Mouse (Mus musculus) frontal cortex, postnatal 10 days (tissue): Measurements from ENCODE around the gene Lgals3.

ENCODE experiments used
- DNase-seq, 2 experiments: peaks; one replicate each; pipeline ENCODE4 v3.0.0; 2022; ENCODE audit warnings: low spot score in 2 of 2, mixed read lengths in 1 of 2

Lgals3 gene

GRCm38 (mm10) chr14:47369741-47370140, 2.2 kb downstream of the Lgals3 start:
- DNase-seq = no peak

DNA sequence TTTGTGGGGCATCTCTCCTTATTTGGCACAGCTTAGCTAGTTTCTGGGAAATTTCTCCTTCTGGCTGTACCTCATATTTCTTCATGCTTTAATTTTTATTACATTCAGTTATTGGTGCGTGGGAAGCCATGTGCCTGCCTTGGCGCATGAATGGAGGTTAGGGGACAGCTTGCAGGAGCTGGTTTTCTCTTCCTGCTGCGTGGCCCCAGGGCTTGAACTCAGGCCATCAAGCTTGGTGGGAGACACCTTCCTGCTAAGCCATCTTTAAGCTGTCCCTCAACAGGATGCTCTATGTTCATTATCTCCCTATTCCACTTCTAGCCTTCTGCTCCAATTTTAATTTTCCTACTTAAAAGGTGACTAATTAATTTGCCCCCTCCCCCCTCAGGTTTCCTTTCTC, 3.2 kb downstream of the Lgals3 start:
- no peak for DNase-seq

DNA sequence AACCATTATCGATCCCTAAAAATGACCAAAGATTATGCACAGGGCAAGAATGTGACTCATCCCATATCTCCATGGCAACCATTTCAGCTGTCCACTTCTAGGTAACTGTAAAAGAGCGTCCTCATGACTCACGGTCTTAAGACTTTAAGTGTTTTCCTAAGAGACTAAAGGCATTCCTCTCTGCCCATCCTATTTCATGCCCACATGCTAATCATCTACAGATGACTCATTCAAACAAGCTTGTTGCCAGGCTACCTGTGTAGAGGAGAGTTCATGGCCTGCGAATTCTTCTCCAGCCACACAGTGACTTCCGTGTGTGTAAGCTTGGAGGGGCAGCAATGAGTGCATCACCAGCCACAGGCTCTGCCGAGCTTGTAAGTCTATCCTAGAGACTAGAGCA, 4.1 kb downstream of the Lgals3 start:
- no peak for DNase-seq

- DNase-seq = no peak
These were observed 6.5 kb downstream of the Lgals3 start for GRCm38 (mm10) chr14:47373728-47374678.

GRCm38 (mm10) chr14:47376526-47376925, 9.0 kb downstream of the Lgals3 start:
- no peak for DNase-seq

GRCm38 (mm10) chr14:47378336-47378735, 10.8 kb downstream of the Lgals3 start:
- DNase-seq = no peak

- no peak for DNase-seq
These were observed 16.4 kb downstream of the Lgals3 start for GRCm38 (mm10) chr14:47383911-47384310.

- DNase-seq = no peak
These were observed 17.1 kb downstream of the Lgals3 start for GRCm38 (mm10) chr14:47384653-47385052.

DNA sequence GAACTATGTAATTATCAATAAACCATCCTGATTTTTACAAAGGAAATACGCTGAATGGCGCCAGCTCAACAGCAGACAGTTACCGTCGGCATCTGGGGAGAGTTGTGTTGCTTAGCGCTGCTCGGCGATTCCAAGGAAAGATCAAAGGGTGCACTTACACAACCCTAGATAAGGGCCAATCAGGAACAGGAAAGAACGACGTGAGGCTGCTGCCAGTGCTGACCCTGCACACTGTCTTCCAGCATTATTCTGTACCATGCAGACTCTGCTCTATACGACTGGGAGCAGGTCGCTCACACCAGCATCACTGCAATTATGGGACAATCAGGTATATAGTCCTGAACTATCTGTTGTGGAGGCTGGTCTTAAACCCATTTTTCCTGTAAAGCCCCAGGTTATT, 18.6 kb downstream of the Lgals3 start:
- DNase-seq = no peak

- no peak for DNase-seq
These were observed 26.0 kb downstream of the Lgals3 start for GRCm38 (mm10) chr14:47393354-47394094.

DNA sequence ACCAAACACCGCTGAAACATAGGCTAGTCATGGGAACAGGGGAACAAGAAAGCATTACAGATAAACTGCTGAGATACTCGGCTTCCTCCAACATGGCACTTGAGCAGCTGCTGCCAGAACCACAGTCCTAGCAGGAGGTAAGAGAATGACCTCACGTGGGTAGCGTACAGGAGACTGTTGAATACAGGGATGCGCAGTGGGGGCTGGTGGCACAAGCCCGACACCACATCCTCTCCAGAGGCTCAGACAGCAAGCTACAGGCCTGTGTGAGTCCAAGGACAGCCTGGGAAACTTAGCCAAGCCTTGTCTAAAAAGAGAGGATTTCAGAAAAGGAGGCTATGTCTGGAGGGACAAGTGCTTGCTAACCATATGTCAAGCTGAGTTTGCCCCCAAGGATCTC, 27.5 kb downstream of the Lgals3 start:
- no peak for DNase-seq

- no peak for DNase-seq
These were observed 28.0 kb downstream of the Lgals3 start for GRCm38 (mm10) chr14:47395462-47396026.

DNA sequence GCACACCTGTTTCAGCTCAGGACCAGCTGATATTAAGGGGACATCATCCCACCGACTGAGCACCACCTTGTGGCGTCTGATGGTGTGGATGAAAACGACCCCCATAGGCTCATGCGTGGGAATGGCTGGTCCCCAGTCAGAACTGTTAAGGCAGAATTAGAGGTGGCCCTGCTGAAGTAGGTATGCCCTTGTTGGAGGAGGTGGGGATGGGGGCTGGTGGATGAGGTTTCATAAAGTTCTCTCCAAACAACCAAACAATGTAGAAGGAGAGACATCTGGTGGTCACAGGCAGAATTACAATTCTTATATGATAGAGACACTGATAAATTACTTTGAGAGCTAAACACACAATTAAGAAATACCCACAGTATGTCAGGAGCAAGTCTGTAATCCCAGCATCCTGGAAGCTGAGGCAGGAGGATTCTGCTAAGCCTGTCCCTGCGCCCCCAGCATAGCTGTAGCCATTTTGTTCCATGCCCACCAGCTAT, 28.7 kb downstream of the Lgals3 start:
- DNase-seq = no peak

DNA sequence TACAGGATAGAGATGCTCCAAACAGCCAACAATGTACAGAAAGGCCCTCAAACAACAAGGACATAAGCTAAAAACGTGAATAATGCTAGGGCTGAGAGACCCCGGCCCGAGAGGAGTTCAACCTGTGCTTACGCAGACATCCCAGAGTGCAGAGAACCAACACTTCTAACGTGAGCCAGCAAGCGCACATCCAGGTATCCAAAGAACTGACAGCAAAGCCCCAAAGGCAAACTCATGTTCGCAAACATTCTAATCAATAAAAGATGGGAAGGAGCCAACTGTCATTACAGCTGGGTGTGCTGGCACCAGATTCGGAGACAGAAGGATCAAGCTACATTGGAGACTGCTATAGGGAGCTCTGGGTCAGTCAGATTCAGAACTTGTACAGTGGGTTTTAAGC, 35.2 kb downstream of the Lgals3 start:
- DNase-seq = no peak

DNA sequence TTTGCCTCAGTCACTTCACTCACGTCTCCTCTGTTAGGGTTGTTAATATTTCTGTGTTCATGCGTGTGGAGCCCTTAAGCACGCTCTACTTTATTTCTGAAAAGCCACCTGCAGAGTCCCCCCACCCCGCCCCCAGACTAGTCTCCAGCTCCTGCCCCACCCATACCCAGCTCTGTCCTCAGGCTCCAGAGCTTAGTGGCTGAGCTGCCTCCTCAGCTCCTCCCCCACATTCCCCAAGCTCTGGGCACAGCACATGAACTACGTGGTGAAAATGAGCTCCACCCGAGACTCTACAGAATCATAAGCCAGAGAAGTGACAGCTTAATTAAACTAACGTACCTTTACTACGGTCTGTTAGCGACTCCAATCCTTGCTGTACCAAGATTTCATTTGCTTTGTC, 38.4 kb downstream of the Lgals3 start:
- no peak for DNase-seq

GRCm38 (mm10) chr14:47417346-47417745, 49.8 kb downstream of the Lgals3 start:
- no peak for DNase-seq

GRCm38 (mm10) chr14:47417775-47418665, 50.5 kb downstream of the Lgals3 start, which contains the start of gene Dlgap5:
Dlgap5 (minus strand) TSS chr14:47418407.
- DNase-seq = peak; percentile 84 to 88

DNA sequence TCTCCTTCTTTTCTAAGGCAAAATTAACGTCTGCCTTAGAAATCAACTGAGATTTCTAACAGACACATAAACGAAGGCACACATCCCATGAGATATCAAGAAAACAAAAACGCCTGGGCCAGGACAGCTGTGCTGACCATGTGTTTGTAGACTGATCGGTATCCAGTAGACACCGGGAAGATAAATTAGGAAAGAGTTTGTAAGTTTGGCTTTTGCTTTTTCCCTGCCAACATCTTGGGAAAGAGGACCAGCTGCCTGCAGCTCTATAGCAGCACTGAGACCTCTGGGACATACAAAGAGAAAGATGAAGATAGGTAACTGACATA, 51.1 kb downstream of the Lgals3 start:
- no peak for DNase-seq

DNA sequence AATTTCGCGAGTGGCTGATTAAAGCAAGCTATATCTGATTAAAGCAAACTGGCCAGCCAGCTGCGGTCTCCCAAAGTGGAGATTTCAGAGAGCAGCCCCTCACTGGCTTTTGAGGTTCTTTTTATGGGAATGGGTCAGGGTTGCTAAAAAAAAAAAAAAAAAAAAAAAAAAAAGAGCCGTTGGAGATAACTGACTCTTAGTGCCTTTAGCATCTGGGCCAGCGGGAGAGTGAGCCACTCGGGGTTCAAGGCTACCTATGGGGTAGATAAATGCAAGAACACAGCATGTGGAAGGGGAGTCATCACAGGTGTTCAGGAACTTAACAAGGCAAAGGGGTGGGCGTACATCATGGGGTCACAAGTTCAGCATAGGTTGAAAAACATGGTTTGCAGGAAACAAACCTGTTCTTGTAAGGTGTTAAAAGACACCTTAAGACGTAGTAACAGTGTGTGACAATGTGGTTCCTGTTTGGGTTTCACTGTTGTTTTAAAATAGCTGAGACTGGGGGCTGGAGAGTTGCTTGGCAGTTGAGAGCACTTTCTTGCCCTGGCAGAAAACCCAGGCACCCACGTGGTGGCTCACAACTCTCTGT, 51.6 kb downstream of the Lgals3 start:
- DNase-seq = no peak

DNA sequence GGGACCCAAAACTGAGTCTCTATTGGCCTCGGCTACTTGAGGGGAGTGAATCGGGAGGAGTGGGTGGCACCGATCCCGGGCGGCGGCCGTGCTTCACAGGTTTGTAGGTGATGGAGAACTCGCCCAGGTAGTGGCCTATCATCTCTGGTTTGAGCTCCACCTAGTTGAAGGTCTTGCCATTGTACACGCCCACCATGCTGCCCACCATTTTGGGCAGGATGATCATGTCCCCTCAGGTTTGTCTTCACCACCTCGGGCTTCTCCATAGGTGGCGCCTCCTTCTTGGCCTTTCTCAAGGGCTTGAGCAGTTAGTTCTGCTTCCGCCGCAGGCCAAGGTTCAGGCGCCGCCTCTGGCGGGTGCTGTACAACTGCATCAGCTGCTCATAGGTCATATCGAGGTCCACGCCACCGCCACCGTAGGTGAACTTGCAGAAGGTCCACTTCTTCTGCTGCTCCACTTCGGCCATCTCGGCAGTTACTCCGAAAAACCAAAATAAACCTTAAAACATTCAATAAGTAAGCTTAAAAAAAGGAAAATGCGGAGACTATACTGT, 52.2 kb downstream of the Lgals3 start:
- no peak for DNase-seq

DNA sequence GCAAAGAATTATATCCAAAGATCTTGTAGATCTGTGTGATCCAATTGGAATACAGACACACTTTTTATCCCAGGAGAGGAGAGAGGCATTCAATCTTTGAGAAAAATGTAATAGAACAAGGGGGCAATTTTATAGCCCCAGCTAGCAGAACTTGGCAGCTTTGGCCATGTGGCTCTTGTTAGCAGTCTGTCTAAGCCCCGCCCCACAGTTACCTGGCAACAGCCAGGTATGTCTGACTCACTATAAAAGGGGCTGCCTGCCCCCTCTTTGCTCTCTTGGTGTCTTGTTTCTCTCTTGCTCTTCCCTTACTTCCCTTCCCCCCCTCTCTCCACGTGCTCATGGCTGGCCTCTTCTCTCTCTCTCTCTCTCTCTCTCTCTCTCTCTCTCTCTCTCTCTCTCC, 54.1 kb downstream of the Lgals3 start:
- DNase-seq = no peak
